Mouse (Mus musculus): ENCODE data around the gene Slc25a5. TPM values are rescaled to one million over a fixed set of nuclear protein-coding genes. Genes with fewer than 3 reads are reported as not detected.
A peak's percentile ranks its signal among the peaks of the same experiment; 100 is the strongest.

Gene Slc25a5
- polyA plus RNA-seq, 1 experiment, result 920 TPM

- WGBS, result 100% methylated on average over 4 of the region's 5 CpGs
- Histone ChIP-seq H3K4me1 (replicated peaks; ENCODE audit: control insufficient read depth, insufficient read depth, low read length) (no peaks in the 10 kb centered on the region), H3K36me3 (ENCODE audit: control insufficient read depth, insufficient read depth, low read length) (no peaks in the 10 kb centered on the region), H3K27ac (ENCODE audit: control insufficient read depth, insufficient read depth, low read length) (no peak overlapping the region), H3K4me3 (ENCODE audit: control insufficient read depth, insufficient read depth, low read length) (no peak overlapping the region), H3K27me3 (ENCODE audit: control insufficient read depth, insufficient read depth, low read length) (no peaks in the 10 kb centered on the region)
- TF ChIP-seq POLR2A (IDR thresholded peaks at IDR 0.05; ENCODE audit: control insufficient read depth, extremely low read depth, insufficient read depth, low read length, poor library complexity), result no peak
- no peak for TF ChIP-seq CTCF (IDR thresholded peaks at IDR 0.05; ENCODE audit: borderline replicate concordance, control insufficient read depth, extremely low read depth, insufficient read depth, low read length, poor library complexity)
- DNase-seq, result no peak
Measured at GRCm38 (mm10) chrX:36826873-36827272, 31.4 kb downstream of the Slc25a5 start.

- H3K4me3 ChIP-seq (ENCODE audit: control insufficient read depth, insufficient read depth, low read length), result no peak overlapping the region
- no peak overlapping the region for H3K27ac ChIP-seq (ENCODE audit: control insufficient read depth, insufficient read depth, low read length)
- no peaks in the 10 kb centered on the region for H3K27me3 ChIP-seq (ENCODE audit: control insufficient read depth, insufficient read depth, low read length)
- no peaks in the 10 kb centered on the region; the same call in 1 of the 2 replicates for H3K4me1 ChIP-seq (replicated peaks; ENCODE audit: control insufficient read depth, insufficient read depth, low read length)
- 81% methylated on average over 5 of the region's 5 CpGs for WGBS
- no peak for DNase-seq
- no peak for TF ChIP-seq POLR2A (IDR thresholded peaks at IDR 0.05; ENCODE audit: control insufficient read depth, extremely low read depth, insufficient read depth, low read length, poor library complexity)
- TF ChIP-seq CTCF (IDR thresholded peaks at IDR 0.05; ENCODE audit: borderline replicate concordance, control insufficient read depth, extremely low read depth, insufficient read depth, low read length, poor library complexity), result no peak
- H3K36me3 ChIP-seq (ENCODE audit: control insufficient read depth, insufficient read depth, low read length), result no peaks in the 10 kb centered on the region
Measured at GRCm38 (mm10) chrX:36830271-36830670, 34.8 kb downstream of the Slc25a5 start.

- no peak for DNase-seq
Measured at GRCm38 (mm10) chrX:36831632-36832031, 36.2 kb downstream of the Slc25a5 start.

GRCm38 (mm10) chrX:36833397-36834084 lies 38.1 kb downstream of the Slc25a5 start:
- peak; percentile 68 for DNase-seq
- H3K27ac ChIP-seq (ENCODE audit: control insufficient read depth, insufficient read depth, low read length), result no peak overlapping the region
- TF ChIP-seq POLR2A (IDR thresholded peaks at IDR 0.05; ENCODE audit: control insufficient read depth, extremely low read depth, insufficient read depth, low read length, poor library complexity) (no peak), CTCF (IDR thresholded peaks at IDR 0.05; ENCODE audit: borderline replicate concordance, control insufficient read depth, extremely low read depth, insufficient read depth, low read length, poor library complexity) (no peak)
- no peaks in the 10 kb centered on the region for H3K36me3 ChIP-seq (ENCODE audit: control insufficient read depth, insufficient read depth, low read length)
- H3K27me3 ChIP-seq (ENCODE audit: control insufficient read depth, insufficient read depth, low read length), result no peaks in the 10 kb centered on the region
- H3K4me3 ChIP-seq (ENCODE audit: control insufficient read depth, insufficient read depth, low read length), result no peak overlapping the region
- H3K4me1 ChIP-seq (replicated peaks; ENCODE audit: control insufficient read depth, insufficient read depth, low read length), result no peaks in the 10 kb centered on the region; the same call in 1 of the 2 replicates
- 42% methylated on average over 19 of the region's 19 CpGs for WGBS

More at GRCm38 (mm10) chrX:36831632-36832031, 36.2 kb downstream of the Slc25a5 start:
- H3K4me3 ChIP-seq (ENCODE audit: control insufficient read depth, insufficient read depth, low read length), result no peak overlapping the region
- H3K27me3 ChIP-seq (ENCODE audit: control insufficient read depth, insufficient read depth, low read length), result no peaks in the 10 kb centered on the region
- no peaks in the 10 kb centered on the region; the same call in 1 of the 2 replicates for H3K4me1 ChIP-seq (replicated peaks; ENCODE audit: control insufficient read depth, insufficient read depth, low read length)
- no peaks in the 10 kb centered on the region for H3K36me3 ChIP-seq (ENCODE audit: control insufficient read depth, insufficient read depth, low read length)
- 86% methylated on average over 4 of the region's 4 CpGs for WGBS
- TF ChIP-seq CTCF (IDR thresholded peaks at IDR 0.05; ENCODE audit: borderline replicate concordance, control insufficient read depth, extremely low read depth, insufficient read depth, low read length, poor library complexity) (no peak), POLR2A (IDR thresholded peaks at IDR 0.05; ENCODE audit: control insufficient read depth, extremely low read depth, insufficient read depth, low read length, poor library complexity) (no peak)
- no peak overlapping the region for H3K27ac ChIP-seq (ENCODE audit: control insufficient read depth, insufficient read depth, low read length)

GRCm38 (mm10) chrX:36837069-36837676 lies 41.7 kb downstream of the Slc25a5 start:
- no peak for TF ChIP-seq POLR2A (IDR thresholded peaks at IDR 0.05; ENCODE audit: control insufficient read depth, extremely low read depth, insufficient read depth, low read length, poor library complexity)
- TF ChIP-seq CTCF (IDR thresholded peaks at IDR 0.05; ENCODE audit: borderline replicate concordance, control insufficient read depth, extremely low read depth, insufficient read depth, low read length, poor library complexity), result no peak
- Histone ChIP-seq H3K4me3 (ENCODE audit: control insufficient read depth, insufficient read depth, low read length) (no peak overlapping the region), H3K4me1 (replicated peaks; ENCODE audit: control insufficient read depth, insufficient read depth, low read length) (no peaks in the 10 kb centered on the region; the same call in none of the 2 replicates), H3K27me3 (ENCODE audit: control insufficient read depth, insufficient read depth, low read length) (no peaks in the 10 kb centered on the region), H3K27ac (ENCODE audit: control insufficient read depth, insufficient read depth, low read length) (no peak overlapping the region), H3K36me3 (ENCODE audit: control insufficient read depth, insufficient read depth, low read length) (no peaks in the 10 kb centered on the region)
- DNase-seq, result no peak
- 87% methylated on average over 6 of the region's 6 CpGs for WGBS

- Histone ChIP-seq H3K27ac (ENCODE audit: control insufficient read depth, insufficient read depth, low read length) (no peak overlapping the region), H3K4me3 (ENCODE audit: control insufficient read depth, insufficient read depth, low read length) (no peak overlapping the region), H3K36me3 (ENCODE audit: control insufficient read depth, insufficient read depth, low read length) (no peaks in the 10 kb centered on the region), H3K27me3 (ENCODE audit: control insufficient read depth, insufficient read depth, low read length) (no peaks in the 10 kb centered on the region), H3K4me1 (replicated peaks; ENCODE audit: control insufficient read depth, insufficient read depth, low read length) (peaks cover 4% of the 10 kb centered on the region)
- no peak for TF ChIP-seq POLR2A (IDR thresholded peaks at IDR 0.05; ENCODE audit: control insufficient read depth, extremely low read depth, insufficient read depth, low read length, poor library complexity)
- TF ChIP-seq CTCF (IDR thresholded peaks at IDR 0.05; ENCODE audit: borderline replicate concordance, control insufficient read depth, extremely low read depth, insufficient read depth, low read length, poor library complexity), result no peak
- no peak for DNase-seq
- 31% methylated on average over 7 of the region's 7 CpGs for WGBS
Measured at GRCm38 (mm10) chrX:36839391-36839790, 43.9 kb downstream of the Slc25a5 start.
